Mouse (Mus musculus) lung, adult 10 weeks (tissue): ENCODE measurements around the gene Aimp2. TPM values are rescaled to one million over a fixed set of nuclear protein-coding genes. Genes with fewer than 3 reads are reported as not detected.

Source experiments
- polyA plus RNA-seq: library from polyadenylated mRNA; stranded (reverse); fragments of 350-450 nt; fragmentation: Illumina TruSeq; extraction: RNeasy Lipid Tissue Mini Kit (QIAGEN cat#74804); gene quantifications from one replicate; pipeline ENCODE4 v1.2.3, GENCODE M21; 2014; ENCODE audit warnings: low read depth, low replicate concordance; ENCODE audit not compliant: insufficient read depth

The Aimp2 gene
- 25.0 TPM for polyA plus RNA-seq

DNA sequence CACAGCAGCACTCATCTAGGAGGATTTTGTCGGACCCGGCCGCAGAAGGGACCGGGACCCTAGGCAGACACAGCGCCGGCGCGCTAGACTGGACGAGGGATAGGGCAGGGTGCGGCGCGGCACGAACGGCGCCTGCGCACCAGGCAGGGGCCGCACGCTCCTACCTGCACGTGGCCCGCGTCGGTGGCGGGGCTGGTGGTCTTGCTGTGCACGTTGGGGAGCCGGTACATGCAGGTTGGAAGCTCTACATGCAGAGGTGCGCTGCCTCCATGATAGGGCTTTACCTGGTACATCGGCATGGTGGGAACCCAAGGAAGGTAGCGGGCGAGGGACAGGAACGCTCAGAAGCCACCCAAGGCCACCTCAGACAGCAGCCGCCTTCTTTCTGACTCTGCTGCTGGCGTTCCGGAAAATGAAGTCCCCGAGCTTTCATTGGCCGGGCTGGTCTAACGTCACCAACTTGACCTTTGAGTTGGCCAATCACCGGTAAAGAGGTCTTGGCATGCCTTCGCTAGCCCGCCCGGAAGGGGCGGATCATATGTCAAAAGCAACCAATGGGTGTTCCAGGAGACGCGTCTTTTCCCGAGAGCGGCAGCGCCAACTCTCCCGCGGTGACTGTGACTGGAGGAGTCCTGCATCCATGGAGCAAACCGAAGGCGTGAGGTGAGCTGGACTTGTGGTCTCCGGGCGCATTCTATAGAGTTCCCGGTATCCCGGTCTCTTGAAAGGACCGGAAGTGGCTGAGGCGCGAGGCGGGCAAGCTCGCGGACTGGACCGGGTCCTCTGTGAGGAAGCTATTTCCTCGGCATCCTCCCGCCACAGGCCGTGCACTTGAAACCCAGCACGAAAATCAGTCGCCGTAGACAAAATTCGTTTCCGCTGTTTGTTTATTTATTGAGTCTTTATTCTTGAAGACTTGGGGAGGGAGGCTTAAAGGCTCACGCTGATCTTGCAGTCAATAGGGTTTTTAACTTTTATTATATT lies at the start of gene Aimp2, which contains the start of gene Pms2:
Gene Aimp2 (minus strand): TSS at position 431 of the 984 bp plus-strand sequence.
Gene Pms2 (plus strand): TSS at position 548 of the 984 bp plus-strand sequence.

DNA sequence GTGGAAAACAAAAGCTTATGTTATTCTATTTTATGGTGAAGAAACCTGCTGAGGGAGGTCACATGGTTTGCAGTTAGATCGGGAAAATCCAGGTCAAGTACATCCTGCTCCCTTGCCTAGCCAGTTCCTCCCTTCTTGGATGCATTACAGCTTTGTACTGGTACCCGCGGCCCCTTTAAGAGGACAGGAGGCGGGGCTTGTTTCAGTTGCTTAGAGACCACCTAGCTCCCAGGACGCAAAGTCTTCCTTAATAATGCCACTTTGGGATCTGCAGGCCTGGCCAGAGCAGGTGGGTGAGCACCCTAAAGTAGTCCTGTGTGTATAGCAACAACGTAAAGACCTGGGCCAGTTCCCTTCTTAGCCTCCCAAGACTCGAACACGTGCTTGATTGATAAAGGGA lies 23.2 kb upstream of the Aimp2 start, which contains the start of gene Rsph10b:
Gene Rsph10b (plus strand): TSS at position 205 of the 400 bp plus-strand sequence.

DNA sequence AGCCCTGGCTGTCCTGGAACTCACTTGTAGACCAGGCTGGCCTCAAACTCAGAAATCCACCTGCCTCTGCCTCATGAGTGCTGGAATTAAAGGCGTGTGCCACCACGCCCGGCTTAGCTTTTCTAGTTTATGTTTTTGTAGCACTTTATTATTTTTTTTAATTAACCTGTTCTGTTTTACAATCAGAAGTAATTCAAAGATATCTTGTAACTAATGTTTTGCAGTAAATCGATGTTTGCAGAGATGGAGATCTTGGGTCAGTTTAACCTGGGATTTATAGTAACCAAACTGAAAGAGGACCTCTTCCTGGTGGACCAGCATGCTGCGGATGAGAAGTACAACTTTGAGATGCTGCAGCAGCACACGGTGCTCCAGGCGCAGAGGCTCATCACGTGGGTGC lies 18.2 kb upstream of the Aimp2 start, which contains the start of gene Gm42421:
Gene Gm42421 (plus strand): TSS at position 301 of the 400 bp plus-strand sequence.

DNA sequence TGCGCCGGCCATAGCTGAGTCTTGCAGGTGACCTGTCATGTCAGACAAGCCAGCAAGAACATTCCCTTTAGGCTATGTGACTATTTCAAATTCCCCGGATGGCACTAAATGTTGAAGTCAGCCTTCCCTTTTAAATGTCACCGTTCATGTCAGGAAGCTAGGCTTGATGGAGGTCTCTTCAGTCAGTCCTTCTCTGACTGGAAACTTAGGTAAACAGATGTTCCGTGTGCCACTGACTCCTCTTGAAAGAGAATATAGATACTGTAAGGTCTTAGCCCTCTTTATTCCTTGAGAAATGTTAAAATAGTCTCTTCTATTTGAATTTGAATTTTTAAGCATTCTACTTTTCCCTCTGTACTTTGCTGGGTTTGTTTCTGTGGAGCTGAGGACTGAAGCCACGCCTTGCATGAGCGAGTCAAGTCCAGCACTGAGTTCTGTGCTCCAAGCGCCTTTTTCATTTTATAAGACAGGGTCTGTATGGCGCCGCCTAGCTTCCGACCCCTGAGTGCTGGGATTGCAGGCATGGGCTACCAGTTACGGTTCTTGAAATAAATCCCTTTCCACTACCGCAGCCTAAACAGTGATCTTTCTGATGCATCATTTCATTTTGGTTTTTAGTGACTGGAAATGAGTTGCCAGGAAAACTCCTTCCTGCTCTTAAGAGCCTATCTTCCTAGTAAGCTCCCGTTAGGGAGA lies 11.9 kb downstream of the Aimp2 start, which contains the start of gene Ankrd61:
Gene Ankrd61 (minus strand): TSS at position 51 of the 696 bp plus-strand sequence.

Other genes starting within 250 kb of the Aimp2 start
- gene Usp42, start 177.6 kb downstream of the Aimp2 start, polyA plus RNA-seq: 3.4 TPM
- 13.3 TPM for gene Eif2ak1, start 92.1 kb downstream of the Aimp2 start, polyA plus RNA-seq
- gene Ankrd61, start 12.2 kb downstream of the Aimp2 start, polyA plus RNA-seq: not detected
- gene Pms2, start 117 bp upstream of the Aimp2 start, polyA plus RNA-seq: 3.5 TPM
- gene Gm42421, start 18.3 kb upstream of the Aimp2 start, polyA plus RNA-seq: not detected
- 8.4 TPM for gene Rsph10b, start 23.2 kb upstream of the Aimp2 start, polyA plus RNA-seq
- 53.8 TPM for gene Ccz1, start 105.0 kb upstream of the Aimp2 start, polyA plus RNA-seq
- not detected for gene Ocm, start 116.8 kb upstream of the Aimp2 start, polyA plus RNA-seq
- 6.6 TPM for gene Lmtk2, start 190.6 kb upstream of the Aimp2 start, polyA plus RNA-seq